Mouse (Mus musculus): ENCODE data around the gene Olfr420. TPM values are rescaled to one million over a fixed set of nuclear protein-coding genes. Genes with fewer than 3 reads are reported as not detected.

Gene Olfr420
- not detected in 2 replicates for polyA plus RNA-seq (2014; fragmentation: Nextera tagmentation; extraction: Ambion mirVana)

DNA sequence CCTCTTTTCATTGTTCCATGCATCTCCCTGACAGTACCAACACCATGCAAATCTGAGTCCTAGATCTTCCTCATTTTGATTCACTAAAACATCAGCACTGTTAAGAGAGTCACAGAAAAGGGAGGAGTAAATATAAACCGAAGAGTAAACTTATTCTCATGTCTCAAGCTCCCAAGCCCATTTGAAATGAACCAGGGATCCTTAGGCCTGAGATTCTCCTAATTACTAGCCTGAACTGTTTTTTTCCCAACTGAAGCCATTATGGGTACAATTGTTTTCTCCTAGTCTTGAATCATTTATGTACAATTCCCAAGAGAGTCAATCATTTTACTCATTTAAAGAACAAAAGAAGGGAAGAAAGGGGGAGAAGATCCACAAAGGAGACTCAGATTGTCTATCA lies at the start of gene Olfr420:
Olfr420 (plus strand) TSS at position 301 of the 400 bp plus-strand sequence.
- H3K4me1 ChIP-seq (ENCODE audit: control insufficient read depth, insufficient read depth, low read length) = no peaks in the 10 kb centered on the region
- no peak within 1 kb of the TSS for H3K27ac ChIP-seq (replicated peaks; ENCODE audit: low read depth, low read length)
- no peak within 1 kb of the TSS for H3K4me2 ChIP-seq (ENCODE audit: low read depth, severe bottlenecking)
- H3K36me3 ChIP-seq (ENCODE audit: control insufficient read depth, insufficient read depth, low read length) = no peaks in the 10 kb centered on the region
- no peaks in the 10 kb centered on the region for H3K9me3 ChIP-seq (ENCODE audit: control insufficient read depth, low read length)
- no peaks in the 10 kb centered on the region for H3K27me3 ChIP-seq (ENCODE audit: control insufficient read depth, insufficient read depth, low read length)
- ATAC-seq (ENCODE audit: insufficient number of reproducible peaks, low FRiP score, low TSS enrichment, low read depth) (no peak), DNase-seq (ENCODE audit: low spot score) (no peak)
- WGBS = 88% methylated on average over 1 of the region's 1 CpGs
- H3K9ac ChIP-seq (ENCODE audit: low read length) = no peak within 1 kb of the TSS
- H3K4me3 ChIP-seq (ENCODE audit: low read depth, low read length) = no peak within 1 kb of the TSS

DNA sequence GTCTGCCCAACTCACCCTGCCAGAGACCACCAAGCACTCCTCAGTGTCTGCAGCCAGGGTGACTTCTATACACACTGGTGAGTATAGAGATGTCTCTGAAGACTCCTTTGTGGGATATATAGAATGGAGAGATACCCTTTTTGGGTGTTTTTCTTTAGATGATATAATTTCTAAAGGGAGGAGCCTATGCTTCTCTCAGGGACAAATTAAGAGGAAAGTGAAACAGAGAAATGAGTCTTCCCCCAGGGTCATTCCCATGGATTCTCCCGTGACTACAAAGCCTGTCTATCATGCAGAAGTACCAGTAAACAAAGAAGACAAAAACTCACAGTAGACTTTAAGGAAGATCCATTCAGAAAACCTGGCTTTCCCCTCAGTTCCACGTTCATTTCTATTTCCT lies 34.4 kb upstream of the Olfr420 start, which contains the start of gene Olfr231:
Olfr231 (minus strand) TSS at position 101 of the 400 bp plus-strand sequence.
- Histone ChIP-seq H3K9me3 (ENCODE audit: control insufficient read depth, low read length) (no peaks in the 10 kb centered on the region), H3K4me3 (ENCODE audit: low read depth, low read length) (no peak within 1 kb of the TSS), H3K27me3 (ENCODE audit: control insufficient read depth, insufficient read depth, low read length) (no peaks in the 10 kb centered on the region), H3K36me3 (ENCODE audit: control insufficient read depth, insufficient read depth, low read length) (no peaks in the 10 kb centered on the region), H3K4me1 (ENCODE audit: control insufficient read depth, insufficient read depth, low read length) (no peaks in the 10 kb centered on the region), H3K9ac (ENCODE audit: low read length) (no peak within 1 kb of the TSS), H3K27ac (replicated peaks; ENCODE audit: low read depth, low read length) (no peak within 1 kb of the TSS), H3K4me2 (ENCODE audit: low read depth, severe bottlenecking) (no peak within 1 kb of the TSS)
- ATAC-seq (ENCODE audit: insufficient number of reproducible peaks, low FRiP score, low TSS enrichment, low read depth) = no peak
- no peak for DNase-seq (ENCODE audit: low spot score)
- 68% methylated on average over 2 of the region's 2 CpGs for WGBS

DNA sequence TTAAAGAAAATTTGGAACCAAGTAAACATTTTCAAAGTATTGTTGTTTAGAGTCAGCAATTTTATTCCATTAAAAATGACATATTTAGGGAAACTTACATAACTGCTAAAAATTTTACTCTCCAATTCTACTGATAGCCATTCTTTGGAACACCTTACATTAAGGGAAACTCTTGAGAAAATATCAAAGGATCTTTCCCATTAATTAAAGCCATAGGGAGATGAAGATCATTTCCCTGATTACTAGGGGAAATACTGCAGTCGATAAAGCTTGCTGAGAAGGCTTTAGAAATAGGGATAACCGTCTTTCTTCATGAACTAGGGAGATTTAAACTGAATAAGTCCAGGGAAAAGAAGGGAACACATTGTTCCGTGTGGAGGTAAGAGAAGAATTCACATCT lies 24.2 kb upstream of the Olfr420 start, which contains the start of gene Olfr424:
Olfr424 (plus strand) TSS at position 301 of the 400 bp plus-strand sequence.
- ATAC-seq (ENCODE audit: insufficient number of reproducible peaks, low FRiP score, low TSS enrichment, low read depth) (no peak), DNase-seq (ENCODE audit: low spot score) (no peak)
- no peak within 1 kb of the TSS for H3K4me2 ChIP-seq (ENCODE audit: low read depth, severe bottlenecking)
- H3K9me3 ChIP-seq (ENCODE audit: control insufficient read depth, low read length) = no peaks in the 10 kb centered on the region
- H3K36me3 ChIP-seq (ENCODE audit: control insufficient read depth, insufficient read depth, low read length) = no peaks in the 10 kb centered on the region
- no peak within 1 kb of the TSS for H3K9ac ChIP-seq (ENCODE audit: low read length)
- no peaks in the 10 kb centered on the region for H3K4me1 ChIP-seq (ENCODE audit: control insufficient read depth, insufficient read depth, low read length)
- H3K4me3 ChIP-seq (ENCODE audit: low read depth, low read length) = no peak within 1 kb of the TSS
- no peak within 1 kb of the TSS for H3K27ac ChIP-seq (replicated peaks; ENCODE audit: low read depth, low read length)
- WGBS = 79% methylated on average over 3 of the region's 3 CpGs
- no peaks in the 10 kb centered on the region for H3K27me3 ChIP-seq (ENCODE audit: control insufficient read depth, insufficient read depth, low read length)

DNA sequence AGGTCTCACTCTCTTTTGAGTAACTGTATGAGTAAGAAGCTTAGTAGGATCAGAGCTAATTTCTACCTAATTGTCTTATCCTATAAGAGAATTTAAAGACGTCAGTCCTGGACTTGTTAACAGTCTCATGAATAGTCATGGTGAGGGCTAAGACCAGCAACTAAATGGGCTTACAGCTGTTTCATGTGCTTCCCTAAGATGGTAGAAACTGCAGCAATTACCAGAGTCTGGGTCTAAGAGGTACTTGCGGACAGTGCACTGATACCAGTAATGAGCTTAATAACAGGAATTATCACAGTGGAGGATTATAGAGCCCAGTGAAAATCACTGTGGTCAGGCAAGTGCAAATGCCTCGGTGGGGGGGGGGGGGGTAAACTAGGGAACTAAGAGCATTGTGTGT lies 23.4 kb upstream of the Olfr420 start:
- 75% methylated on average over 3 of the region's 3 CpGs for WGBS
- H3K9ac ChIP-seq (ENCODE audit: low read length) = no peak overlapping the region
- H3K36me3 ChIP-seq (ENCODE audit: control insufficient read depth, insufficient read depth, low read length) = no peaks in the 10 kb centered on the region
- no peak overlapping the region for H3K27ac ChIP-seq (replicated peaks; ENCODE audit: low read depth, low read length)
- H3K9me3 ChIP-seq (ENCODE audit: control insufficient read depth, low read length) = no peaks in the 10 kb centered on the region
- no peak for DNase-seq (ENCODE audit: low spot score)
- ATAC-seq (ENCODE audit: insufficient number of reproducible peaks, low FRiP score, low TSS enrichment, low read depth) = no peak
- no peaks in the 10 kb centered on the region for H3K27me3 ChIP-seq (ENCODE audit: control insufficient read depth, insufficient read depth, low read length)
- H3K4me1 ChIP-seq (ENCODE audit: control insufficient read depth, insufficient read depth, low read length) = no peaks in the 10 kb centered on the region
- H3K4me2 ChIP-seq (ENCODE audit: low read depth, severe bottlenecking) = no peak overlapping the region
- no peak overlapping the region for H3K4me3 ChIP-seq (ENCODE audit: low read depth, low read length)

DNA sequence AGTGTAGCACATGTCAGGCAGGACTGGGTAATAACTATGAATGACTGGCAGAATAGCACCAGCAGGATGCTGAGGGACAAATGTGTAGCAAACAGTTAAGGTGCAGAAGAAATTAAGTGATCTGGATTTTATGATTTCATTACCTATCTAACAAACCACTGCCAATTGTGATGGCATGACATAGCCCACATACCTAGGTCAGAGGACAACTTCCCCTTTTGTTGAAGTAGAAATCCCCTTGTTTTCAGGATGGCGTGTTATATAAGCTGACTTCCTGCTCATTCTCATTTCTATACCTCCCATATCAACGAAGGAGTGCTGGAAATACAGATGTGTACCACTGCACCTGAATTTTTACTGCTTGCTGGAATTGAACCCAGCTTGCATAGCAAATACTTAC lies 14.0 kb upstream of the Olfr420 start:
- Histone ChIP-seq H3K9me3 (ENCODE audit: control insufficient read depth, low read length) (no peaks in the 10 kb centered on the region), H3K9ac (ENCODE audit: low read length) (no peak overlapping the region), H3K4me2 (ENCODE audit: low read depth, severe bottlenecking) (no peak overlapping the region), H3K4me3 (ENCODE audit: low read depth, low read length) (no peak overlapping the region), H3K4me1 (ENCODE audit: control insufficient read depth, insufficient read depth, low read length) (no peaks in the 10 kb centered on the region), H3K27ac (replicated peaks; ENCODE audit: low read depth, low read length) (no peak overlapping the region), H3K27me3 (ENCODE audit: control insufficient read depth, insufficient read depth, low read length) (no peaks in the 10 kb centered on the region), H3K36me3 (ENCODE audit: control insufficient read depth, insufficient read depth, low read length) (no peaks in the 10 kb centered on the region)
- 78% methylated on average over 2 of the region's 2 CpGs for WGBS
- DNase-seq (ENCODE audit: low spot score) = no peak
- no peak for ATAC-seq (ENCODE audit: insufficient number of reproducible peaks, low FRiP score, low TSS enrichment, low read depth)

DNA sequence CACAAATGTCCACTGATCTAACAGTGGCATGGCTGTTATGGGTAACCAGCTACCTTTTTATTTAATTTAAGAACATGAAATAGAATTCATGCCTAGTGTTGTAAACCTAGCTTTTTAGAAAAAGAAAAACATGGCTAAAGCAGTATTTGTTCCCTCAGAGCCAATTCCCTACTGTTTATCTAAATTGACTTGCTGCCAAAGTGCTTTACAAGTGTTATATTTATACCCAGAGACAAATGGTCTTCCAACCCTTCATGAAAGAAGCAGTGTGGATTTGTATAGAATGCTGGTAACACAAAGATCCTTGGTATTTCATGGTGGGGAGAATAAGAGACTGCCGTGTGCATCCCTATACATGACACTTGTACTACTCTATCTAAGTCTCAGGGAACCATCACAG lies 8.7 kb upstream of the Olfr420 start:
- Histone ChIP-seq H3K9me3 (ENCODE audit: control insufficient read depth, low read length) (no peaks in the 10 kb centered on the region), H3K4me1 (ENCODE audit: control insufficient read depth, insufficient read depth, low read length) (no peaks in the 10 kb centered on the region), H3K36me3 (ENCODE audit: control insufficient read depth, insufficient read depth, low read length) (no peaks in the 10 kb centered on the region), H3K4me2 (ENCODE audit: low read depth, severe bottlenecking) (no peak overlapping the region), H3K27ac (replicated peaks; ENCODE audit: low read depth, low read length) (no peak overlapping the region), H3K4me3 (ENCODE audit: low read depth, low read length) (no peak overlapping the region), H3K27me3 (ENCODE audit: control insufficient read depth, insufficient read depth, low read length) (no peaks in the 10 kb centered on the region), H3K9ac (ENCODE audit: low read length) (no peak overlapping the region)
- no peak for DNase-seq (ENCODE audit: low spot score)
- ATAC-seq (ENCODE audit: insufficient number of reproducible peaks, low FRiP score, low TSS enrichment, low read depth) = no peak
- 93% methylated on average over 1 of the region's 1 CpGs for WGBS

DNA sequence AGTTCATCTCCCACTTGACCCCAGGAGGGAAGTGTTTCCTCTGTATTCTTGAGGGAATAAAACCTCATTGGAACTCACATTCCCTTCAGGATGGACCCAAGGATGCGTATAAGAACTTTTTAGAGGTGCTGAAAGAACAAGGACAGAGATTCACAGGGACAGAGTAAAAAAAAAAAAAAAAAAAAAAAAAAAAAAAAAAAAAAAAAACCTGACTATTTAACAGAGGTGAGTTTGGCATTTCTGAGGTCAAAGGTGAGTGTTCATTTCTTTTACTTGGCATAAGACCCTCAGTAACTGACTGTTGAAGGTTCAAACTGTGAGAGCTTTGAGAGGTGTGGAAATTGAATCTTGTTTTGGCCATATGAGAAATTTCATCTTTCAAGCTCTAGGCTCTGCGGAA lies 6.1 kb upstream of the Olfr420 start:
- Histone ChIP-seq H3K27ac (replicated peaks; ENCODE audit: low read depth, low read length) (no peak overlapping the region), H3K4me2 (ENCODE audit: low read depth, severe bottlenecking) (no peak overlapping the region), H3K9me3 (ENCODE audit: control insufficient read depth, low read length) (no peaks in the 10 kb centered on the region), H3K36me3 (ENCODE audit: control insufficient read depth, insufficient read depth, low read length) (no peaks in the 10 kb centered on the region), H3K27me3 (ENCODE audit: control insufficient read depth, insufficient read depth, low read length) (no peaks in the 10 kb centered on the region), H3K4me1 (ENCODE audit: control insufficient read depth, insufficient read depth, low read length) (no peaks in the 10 kb centered on the region), H3K9ac (ENCODE audit: low read length) (no peak overlapping the region), H3K4me3 (ENCODE audit: low read depth, low read length) (no peak overlapping the region)
- WGBS = 92% methylated on average over 2 of the region's 2 CpGs
- no peak for ATAC-seq (ENCODE audit: insufficient number of reproducible peaks, low FRiP score, low TSS enrichment, low read depth)
- DNase-seq (ENCODE audit: low spot score) = no peak

DNA sequence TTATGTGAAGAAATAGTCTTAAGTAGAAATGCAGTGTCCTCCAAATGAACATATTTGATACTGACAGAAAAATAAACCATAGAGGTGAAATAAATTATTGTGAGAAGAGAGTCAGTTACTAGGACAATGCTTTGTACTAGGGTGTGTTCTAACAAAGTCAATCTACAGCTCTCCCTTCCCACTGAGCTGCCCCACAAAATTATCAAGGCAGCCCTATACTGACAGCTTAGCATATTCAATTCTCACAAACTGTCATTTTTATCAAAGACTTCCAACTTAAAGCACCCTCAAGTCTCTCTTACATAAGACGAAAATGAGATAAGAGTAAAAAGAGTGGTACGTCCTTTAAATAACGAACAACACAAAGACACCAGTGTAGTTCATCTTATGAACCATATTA lies 2.2 kb downstream of the Olfr420 start:
- H3K9ac ChIP-seq (ENCODE audit: low read length) = no peak overlapping the region
- H3K9me3 ChIP-seq (ENCODE audit: control insufficient read depth, low read length) = no peaks in the 10 kb centered on the region
- no peaks in the 10 kb centered on the region for H3K4me1 ChIP-seq (ENCODE audit: control insufficient read depth, insufficient read depth, low read length)
- H3K36me3 ChIP-seq (ENCODE audit: control insufficient read depth, insufficient read depth, low read length) = no peaks in the 10 kb centered on the region
- WGBS = 90% methylated on average over 3 of the region's 3 CpGs
- H3K27me3 ChIP-seq (ENCODE audit: control insufficient read depth, insufficient read depth, low read length) = no peaks in the 10 kb centered on the region
- no peak overlapping the region for H3K4me2 ChIP-seq (ENCODE audit: low read depth, severe bottlenecking)
- ATAC-seq (ENCODE audit: insufficient number of reproducible peaks, low FRiP score, low TSS enrichment, low read depth) = no peak
- H3K4me3 ChIP-seq (ENCODE audit: low read depth, low read length) = no peak overlapping the region
- H3K27ac ChIP-seq (replicated peaks; ENCODE audit: low read depth, low read length) = no peak overlapping the region
- DNase-seq (ENCODE audit: low spot score) = no peak

DNA sequence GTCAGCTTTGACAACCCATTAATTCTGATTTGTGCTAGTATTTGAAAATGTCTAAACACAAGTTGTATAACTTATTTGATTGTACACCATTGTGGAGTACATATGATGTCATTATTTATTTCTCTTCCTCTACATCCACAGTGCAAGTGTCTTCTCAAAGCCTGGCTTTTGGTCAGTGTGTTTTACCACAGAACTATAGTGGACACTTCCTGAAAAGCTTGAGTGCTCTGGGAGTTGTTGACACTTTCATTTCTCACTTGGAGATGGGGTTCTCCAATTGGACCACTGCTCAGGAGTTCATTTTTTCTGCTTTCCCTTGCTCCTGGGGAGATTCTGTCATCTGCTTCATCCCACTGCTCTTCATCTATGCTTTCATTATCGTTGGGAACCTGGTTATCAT lies 3.1 kb downstream of the Olfr420 start:
- ATAC-seq (ENCODE audit: insufficient number of reproducible peaks, low FRiP score, low TSS enrichment, low read depth) (no peak), DNase-seq (ENCODE audit: low spot score) (no peak)
- no peaks in the 10 kb centered on the region for H3K4me1 ChIP-seq (ENCODE audit: control insufficient read depth, insufficient read depth, low read length)
- H3K9me3 ChIP-seq (ENCODE audit: control insufficient read depth, low read length) = no peaks in the 10 kb centered on the region
- no peak overlapping the region for H3K9ac ChIP-seq (ENCODE audit: low read length)
- no peaks in the 10 kb centered on the region for H3K27me3 ChIP-seq (ENCODE audit: control insufficient read depth, insufficient read depth, low read length)
- H3K4me2 ChIP-seq (ENCODE audit: low read depth, severe bottlenecking) = no peak overlapping the region
- H3K4me3 ChIP-seq (ENCODE audit: low read depth, low read length) = no peak overlapping the region
- H3K36me3 ChIP-seq (ENCODE audit: control insufficient read depth, insufficient read depth, low read length) = no peaks in the 10 kb centered on the region
- 88% methylated on average over 1 of the region's 1 CpGs for WGBS
- H3K27ac ChIP-seq (replicated peaks; ENCODE audit: low read depth, low read length) = no peak overlapping the region

Measured in limb, embryonic 11.5 days (tissue).